Mouse (Mus musculus): ENCODE data around the gene Fadd.

The Fadd gene

DNA sequence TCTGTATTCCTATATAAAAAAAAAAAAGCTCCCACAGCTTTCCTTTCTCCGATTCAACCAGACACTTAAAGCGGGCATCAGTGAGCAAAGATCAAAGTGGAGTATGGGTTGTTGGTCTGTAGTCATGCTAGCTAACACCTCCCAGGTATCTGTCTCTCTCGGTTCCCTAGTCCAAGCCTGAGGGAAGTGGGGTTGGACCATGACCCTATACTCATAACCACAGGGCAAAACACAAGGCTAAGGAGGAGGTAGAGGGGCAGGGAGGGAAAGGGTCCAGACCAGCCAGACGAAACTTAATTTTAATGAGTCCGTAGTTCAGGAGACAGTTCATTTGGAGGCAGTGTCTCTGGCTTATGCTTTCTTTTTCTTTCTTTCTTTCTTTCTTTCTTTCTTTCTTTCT, 10.0 kb downstream of the Fadd start:
- DNase-seq = peak; percentile 88

DNA sequence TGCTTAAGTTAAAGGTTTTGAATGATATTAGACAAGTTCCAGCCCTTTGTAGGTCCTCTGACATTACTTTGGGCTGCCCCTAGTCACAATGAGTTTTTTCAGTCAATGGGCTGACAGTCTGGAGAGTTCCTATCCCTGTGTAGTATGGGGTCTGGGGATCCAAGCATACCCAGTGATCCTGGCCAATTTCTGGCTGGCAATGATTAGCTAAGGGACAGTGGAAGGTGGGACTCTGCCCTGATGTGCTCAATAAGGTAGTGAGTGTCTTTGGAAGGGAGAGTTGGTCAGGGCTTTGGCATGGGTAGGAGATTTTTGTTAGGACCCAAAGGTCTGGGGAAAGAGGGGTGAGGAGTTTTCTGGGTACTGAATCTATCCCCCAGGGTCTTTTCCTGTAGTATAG, 10.7 kb downstream of the Fadd start:
- peak; percentile 86 for DNase-seq

DNA sequence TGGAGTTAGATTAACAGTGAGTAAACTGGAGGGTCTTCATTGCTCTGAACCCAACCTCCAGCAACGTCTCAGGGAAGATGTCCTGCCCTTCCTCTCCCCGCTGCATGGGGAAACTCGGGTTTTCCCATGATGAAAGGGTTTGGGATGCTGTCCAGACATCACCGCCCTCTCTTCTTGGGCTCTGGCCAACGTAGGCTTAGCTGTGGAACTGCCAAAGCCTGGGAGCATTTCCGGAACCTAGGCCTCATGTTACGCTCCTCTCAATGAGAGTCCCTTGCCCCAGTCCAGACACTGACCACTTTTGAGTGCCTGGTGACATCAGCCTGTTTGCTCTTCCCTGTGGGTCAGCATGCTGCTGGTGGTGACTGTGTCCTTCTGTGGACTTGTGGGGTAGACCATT, 12.8 kb downstream of the Fadd start:
- peak; percentile 38 for DNase-seq

DNA sequence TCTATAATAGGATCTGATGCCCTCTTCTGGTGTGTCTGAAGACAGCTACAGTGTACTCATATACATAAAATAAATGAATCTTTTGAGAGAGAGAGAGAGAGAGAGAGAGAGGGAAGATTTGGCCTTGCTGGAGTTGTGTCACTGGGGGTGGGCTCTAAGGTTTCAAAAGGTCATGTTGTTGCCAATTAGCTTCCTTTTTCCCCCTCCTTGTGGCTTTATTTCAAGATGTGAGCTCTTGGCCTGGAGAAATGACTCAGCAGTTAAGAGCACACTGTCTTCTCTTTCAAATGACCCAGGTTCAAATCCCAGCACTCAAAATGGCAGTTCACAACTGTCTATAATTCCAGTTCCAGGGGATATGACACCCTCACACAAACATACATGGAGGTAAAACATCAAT, 14.2 kb downstream of the Fadd start:
- no peak for DNase-seq

DNA sequence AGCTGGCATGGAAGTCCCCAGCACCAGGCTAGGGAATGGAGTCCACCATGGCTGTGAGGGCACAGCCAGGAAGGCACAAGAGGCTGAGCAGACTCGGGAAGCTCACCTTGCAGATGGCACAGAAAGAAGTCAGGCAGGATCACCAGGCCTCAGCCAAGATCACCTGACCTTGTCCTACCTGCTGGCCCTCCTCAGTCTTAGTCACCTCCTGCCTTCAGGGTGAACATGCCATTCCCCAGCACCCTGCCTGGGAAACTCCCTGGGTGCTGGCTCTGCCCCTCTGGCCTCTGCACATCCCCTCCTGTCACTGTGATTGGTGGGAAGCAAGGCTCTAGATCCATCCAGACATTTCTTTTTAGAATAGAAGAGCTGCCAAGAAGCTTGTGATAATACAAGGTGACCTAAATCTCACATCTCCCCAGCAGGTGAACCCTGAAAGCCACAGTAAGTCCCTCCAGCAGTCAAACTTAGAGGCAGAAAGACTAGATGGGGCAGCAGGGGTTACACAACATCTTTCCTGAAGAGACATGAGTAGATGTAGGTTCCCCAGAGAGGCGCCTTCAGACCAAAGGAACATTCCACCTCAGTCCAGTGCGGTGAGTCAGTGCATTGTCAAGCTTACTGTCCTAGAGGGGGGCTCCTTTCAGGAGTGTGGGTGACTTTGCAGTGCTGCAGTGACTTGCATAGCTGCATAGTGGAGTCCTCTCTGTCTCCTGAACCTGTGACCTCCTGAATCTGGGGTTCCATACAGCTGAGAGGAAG, 15.2 kb downstream of the Fadd start:
- no peak for DNase-seq

DNA sequence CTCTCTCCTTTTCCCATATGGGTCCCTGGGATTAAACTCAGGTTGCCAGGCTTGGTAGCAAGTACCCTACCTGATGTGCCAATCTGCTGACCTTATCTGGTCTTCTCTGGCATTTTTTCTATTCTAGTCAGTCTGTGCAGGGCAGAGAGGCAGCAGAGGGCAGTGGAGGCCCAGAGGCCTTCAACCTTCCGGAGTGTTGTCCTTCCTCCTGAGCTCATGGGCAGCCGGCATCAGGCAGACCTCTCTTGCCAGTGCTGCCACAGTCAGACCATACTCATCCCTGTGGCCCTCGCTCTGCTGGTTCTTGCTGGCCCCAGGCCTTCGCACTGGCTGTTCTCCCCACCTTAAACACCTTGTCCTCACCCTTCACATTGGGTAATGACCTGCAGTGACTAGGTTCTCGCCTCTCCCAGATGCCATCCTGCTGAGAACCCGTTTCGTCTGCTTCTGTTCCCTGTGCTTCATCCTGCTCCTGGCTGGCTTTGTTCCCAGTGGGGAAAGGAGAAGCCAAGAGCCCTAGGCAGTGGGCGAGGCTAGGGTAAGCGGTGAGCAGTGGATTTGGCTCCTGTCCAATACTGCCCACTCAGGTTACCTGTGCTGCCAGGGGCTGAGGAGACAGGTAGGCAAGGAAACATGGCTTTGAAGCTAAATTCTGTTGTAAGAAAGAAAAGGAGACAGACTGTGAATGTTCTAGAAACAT, 18.7 kb downstream of the Fadd start:
- DNase-seq = peak; percentile 50

DNA sequence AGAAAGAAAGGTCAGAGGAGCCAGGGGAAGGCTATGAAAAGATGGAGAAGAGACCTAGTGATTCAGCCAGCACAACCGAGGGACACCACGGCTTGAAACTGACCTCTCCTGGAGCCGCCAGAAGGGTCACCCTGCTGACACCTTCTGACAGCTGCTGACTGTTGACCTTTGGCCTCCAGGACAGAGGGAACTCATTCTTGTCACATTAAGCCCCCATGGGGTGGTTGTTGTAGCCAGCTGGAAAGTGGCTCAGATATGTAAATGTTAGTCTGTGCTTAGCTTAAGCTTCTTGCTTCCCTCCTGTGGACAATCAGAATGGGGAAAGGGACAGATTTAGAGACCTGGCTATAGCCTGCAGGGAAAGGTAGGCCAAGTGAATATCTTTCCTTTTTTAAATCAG, 20.2 kb downstream of the Fadd start:
- DNase-seq = peak; percentile 29

DNA sequence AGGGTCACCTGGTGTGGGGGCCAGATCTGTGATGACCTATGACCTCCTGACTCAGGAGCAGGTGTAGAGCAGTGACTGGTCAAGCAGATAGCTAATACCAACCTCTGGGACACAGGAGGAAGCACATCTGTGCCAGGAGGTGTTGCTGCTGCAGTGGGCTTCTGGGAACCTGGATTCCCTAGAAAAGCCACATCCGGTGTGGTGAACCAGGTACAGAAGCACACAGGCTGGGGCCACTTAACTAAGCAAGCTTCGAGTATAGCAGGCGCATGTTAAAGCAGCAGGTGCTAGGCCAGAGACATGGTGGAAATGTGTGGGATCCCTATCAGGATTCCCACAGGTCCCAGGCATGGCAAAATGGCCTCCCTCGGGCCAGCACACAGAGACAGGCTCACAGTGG, 21.7 kb downstream of the Fadd start:
- DNase-seq = no peak

DNA sequence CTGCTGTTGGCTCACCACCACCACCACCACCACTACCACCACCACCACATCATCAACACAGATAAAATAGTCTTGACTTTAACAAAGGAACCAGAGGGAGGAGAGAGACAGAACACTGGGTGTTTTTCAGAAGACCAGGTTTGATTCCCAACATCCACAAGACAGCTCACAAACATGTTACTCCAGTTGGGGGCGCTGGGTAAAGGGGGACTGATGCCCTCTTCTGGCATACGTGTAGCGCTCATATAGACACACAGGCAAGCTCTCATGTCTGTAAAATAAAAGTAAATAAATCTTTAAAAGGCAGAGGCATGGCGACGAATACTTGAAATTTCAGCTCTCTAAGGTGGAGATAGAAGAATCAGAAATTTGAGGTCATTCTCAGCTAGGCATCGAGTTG, 23.7 kb downstream of the Fadd start:
- DNase-seq = no peak

DNA sequence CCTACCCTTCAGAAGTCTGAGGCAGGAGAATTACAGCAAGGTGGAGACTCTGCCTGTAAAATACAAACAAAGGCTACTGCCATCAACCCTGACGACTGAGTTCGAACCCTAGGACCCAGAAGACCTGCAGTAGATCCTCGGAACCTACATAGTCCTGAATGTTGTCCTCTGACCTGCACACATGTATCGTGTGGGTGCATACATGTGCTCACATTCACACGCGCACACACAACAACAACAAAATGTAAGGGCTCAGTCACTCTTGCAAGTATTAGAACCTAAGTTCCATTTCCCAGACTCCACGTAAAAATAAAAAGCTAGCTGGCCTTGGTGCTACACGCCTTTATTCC, 28.2 kb downstream of the Fadd start:
- DNase-seq = no peak

DNA sequence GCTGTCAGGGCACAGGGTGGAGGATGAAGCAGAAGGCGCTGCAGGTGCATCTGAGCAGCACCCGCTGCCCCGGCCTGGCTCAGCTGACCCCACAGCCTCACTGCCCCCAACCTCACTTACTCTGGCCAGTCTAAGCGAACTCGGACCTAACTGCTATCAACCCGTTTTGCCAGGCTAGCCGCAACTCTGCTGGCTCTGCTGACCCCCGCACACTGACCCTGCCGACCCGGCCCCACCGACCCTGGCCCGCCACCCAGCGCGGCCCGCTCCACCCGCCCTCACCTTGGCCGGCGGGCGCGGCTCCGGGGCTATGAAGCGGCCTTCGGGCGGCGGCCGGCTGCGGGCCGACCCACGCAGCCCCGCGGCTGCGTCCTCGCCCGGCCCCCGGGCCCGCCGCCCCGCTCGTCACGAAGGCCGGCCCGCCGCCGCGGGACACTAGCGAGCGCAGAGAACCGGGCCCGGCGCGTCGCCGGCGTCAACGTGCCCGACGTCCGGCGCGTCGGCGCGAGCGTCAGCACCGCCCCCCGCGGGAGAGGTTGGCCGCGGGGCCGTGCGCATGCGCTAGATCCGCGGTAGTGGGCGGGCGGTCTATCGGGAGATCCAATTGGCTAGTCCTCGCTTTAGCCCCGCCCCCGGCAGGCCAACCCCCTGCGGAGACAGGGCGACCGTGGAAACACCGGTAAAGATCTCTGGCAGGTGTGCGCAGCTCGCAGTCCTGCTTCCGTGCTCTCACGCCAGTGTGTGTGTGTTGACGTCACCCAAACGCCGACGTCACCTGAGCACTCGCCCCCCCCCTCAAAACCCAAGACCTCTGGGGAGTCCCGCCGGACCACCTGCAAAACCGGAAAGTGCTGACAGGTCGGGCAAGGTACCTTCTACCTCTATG, 28.8 kb downstream of the Fadd start, which contains the start of gene Ppfia1:
Ppfia1 (minus strand) TSS at position 493 of the 886 bp plus-strand sequence.
- peak; percentile 97 for DNase-seq

DNA sequence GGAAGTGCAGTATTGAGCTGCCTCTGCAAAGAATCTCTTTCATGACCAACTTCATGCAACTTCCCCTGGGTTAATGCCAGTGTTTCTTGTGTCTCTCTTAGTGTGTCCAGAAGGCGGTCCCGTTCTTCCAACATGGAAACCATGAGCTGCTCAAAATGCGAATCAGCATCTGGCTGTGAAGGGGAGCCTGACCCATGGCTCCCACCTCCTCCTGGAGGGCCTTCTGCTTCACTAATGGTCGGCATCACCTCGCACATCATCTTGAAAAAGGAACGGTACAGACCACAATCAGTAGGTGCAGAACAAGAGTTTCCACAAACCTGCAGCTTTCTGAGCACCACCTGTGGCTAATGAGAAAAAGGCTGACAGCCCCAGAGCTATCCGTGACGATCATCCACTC, 30.0 kb downstream of the Fadd start:
- DNase-seq = no peak

DNA sequence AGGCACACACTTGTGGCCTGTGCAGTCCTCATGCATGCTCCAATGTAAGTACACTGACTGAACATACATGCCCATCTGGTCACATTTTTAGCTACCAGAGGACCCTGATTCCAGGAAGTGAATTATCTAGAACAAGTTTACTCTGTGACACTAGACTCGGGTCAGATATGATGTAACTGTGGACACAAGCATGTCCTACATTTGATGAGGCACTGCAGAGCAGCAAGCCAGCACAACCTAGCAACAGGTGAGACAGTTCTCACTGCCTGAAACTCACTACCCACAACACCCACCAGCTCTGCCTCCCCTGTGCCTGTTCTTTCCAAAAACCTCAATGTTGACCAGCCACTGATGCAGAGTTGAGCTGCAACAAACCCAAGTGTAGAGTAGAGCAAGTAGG, 31.5 kb downstream of the Fadd start:
- no peak for DNase-seq

DNA sequence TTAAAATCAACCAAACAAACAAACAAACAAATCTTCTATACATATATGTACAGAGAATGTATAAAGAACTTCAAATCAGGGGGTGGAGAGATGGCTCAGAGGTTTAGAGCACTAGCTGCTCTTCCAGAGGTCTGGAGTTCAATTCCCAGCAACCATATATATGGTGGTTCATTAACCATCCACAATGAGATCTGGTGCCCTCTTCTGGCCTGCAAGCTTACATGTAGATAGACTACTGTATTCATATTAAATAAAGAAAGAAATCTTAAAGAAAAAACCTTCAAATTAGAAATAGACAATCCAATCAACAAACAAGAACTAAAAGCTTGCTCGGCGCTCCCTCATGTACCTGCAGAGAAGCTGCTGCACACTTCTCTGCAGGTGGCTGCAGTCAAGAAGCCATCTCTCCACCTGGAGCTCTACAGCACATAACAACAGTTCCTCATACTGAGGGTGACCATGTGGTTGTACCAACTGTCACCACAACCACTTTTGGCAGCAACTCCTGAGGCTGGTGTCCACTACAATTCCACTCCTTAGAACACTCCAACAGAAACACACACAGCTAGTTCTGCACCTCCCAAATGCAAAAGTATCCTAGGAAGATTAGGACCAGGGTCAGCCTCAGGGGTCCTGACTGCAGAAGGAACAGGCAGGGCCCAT, 32.2 kb downstream of the Fadd start:
- DNase-seq = no peak

DNA sequence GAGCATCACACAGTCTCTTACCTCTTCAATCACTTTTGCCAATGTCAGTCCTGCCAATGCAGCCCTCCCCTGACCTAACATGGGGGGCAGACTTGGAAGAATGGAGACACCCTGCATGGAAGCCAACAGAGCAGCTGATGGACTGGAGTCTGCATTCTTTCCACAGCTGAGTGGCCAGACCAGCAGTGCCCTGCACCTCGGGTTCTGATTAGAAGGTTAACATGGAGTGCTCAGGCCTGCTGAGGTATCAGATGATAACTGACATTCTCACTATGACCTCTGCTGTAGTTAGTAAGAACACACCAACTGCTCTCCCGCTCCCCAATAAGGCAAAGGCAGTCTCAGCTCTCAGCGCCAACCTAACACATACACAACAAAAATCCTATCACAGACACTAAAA, 37.0 kb downstream of the Fadd start:
- DNase-seq = peak; percentile 46

DNA sequence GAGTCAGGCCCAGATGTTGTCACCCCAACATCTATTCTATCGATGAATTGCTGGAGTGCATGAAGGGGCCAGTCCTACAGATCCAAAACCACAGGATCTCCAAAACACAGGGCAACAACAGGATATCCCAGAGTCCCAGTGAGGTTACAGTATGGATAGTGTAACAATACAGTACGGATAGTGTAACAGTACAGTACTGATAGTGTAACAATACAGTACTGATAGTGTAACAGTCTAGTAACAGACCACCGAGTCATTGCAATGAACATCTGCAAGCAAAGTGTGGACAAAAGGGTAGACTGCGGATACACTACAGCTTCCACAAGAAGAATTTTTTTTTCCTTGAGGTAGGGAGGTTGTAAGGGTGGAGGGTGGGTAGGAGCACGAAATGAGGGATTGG, 40.9 kb downstream of the Fadd start:
- no peak for DNase-seq

DNA sequence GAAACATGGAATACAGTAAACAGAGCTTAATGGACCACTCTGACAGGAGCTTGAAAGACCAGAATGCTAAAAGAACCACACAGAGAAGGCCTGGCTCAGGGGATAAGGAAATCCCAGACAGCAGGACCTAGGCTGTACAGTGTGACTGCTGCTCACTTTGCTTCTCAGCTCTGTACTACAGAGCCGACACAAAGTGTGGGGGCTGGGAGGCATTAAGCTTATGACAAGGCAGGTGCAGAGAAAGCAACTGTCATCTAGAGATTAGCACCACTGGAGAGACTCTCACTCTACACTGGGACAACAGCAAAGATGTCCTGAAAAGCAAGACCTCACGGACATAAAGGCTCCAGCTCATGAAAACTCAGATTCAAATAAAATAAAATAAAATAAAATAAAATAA, 43.1 kb downstream of the Fadd start:
- no peak for DNase-seq

DNA sequence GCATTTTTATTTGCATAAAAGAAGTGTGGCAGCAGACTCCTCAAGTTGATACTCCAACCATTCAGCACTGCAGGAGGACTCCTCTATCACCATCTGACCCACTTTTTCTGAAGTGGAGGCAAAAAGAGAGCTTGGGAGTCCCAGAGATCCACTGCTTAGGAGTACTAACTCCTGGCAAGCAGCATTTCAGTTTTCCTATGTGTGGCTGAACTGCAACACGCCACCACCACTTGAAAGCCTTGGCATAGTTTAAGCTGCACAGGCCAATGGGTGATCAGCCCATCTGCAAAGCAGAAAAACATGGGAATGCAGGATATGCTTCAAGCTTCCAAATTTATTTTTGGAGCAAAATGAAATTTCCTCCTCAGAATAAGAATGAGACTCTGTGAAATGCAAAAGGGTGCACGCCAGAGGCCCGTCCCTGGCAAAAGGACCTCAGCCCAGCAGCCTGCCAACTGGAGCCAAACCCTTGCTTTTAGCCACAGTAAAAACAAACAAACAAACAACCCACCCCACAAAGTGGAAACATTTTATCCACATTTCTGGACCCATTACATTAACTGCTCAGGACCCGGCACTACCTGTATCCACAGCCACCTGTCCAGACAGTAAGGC, 44.1 kb downstream of the Fadd start:
- DNase-seq = no peak

DNA sequence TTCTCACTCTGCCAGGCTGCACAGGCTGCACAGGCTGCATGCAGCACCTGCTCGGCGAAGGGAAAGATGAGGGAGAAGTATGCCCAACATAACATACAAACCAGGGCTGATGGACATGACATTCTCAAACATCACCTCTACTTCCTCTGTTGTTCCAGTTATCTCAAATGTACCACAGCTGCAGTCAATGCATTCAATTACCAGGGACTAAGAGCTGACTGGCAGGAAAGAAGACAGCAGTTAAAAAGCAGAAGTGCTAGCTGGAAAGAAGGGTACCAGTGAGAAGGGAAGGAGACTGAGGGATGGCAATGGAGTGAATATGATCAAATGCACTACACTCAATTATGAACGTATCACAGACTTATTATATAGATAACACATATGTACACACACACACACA, 45.9 kb downstream of the Fadd start:
- no peak for DNase-seq

DNA sequence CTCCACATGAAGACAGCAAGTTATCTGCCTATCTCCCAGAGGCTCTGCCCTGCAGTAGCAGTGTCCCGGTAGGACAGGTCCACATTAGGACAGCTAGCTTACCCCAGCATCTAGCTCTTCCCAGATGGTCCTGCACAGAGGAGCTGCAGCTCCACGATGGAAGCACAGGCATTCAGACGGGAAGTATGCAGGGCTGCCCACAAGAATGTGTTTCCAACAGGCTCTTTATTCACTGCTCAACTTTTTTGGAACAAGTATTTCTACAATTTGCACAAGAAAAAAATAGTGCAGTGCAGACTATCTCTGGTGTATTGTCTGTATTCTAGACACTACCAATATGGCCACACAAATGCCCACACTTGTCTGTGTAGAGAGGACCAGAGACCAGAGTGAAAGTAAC, 47.5 kb downstream of the Fadd start:
- no peak for DNase-seq

DNA sequence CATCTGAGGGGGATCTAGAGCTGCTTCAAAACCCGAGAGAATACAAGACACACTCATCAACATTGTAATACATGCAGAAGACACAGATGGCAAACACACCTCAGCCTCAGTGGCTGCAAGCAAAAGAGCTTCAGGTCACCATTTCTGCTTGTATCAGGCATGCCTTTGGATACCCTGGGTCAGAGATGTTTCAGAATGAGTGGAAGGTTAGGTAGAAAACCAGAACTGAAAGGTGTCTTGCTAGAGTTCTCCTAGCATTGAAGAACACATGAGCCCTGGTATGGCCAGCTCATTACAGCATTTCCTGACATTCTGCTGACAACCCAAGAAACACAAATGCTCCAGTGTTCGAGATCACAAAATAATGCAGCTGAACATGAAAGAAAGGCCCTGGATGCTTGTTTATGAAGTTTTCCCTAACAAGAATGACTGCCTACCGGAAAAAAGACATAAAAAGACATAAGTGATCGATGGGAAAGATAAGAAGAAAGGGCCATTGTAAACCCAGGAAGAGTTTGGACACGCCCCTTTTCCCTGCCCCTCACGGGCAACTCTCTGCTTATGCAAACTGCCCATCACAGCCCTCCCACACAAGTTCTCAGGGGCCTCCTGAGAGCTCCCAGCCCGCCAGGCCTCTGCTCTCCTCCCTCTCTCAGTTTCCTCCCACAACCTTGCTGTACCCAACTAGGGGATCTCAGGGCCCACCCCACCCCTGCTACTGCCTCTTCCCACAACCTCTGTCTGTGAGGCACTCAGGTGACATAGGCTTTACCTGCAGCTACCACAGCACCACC, 50.5 kb downstream of the Fadd start:
- DNase-seq = no peak

DNA sequence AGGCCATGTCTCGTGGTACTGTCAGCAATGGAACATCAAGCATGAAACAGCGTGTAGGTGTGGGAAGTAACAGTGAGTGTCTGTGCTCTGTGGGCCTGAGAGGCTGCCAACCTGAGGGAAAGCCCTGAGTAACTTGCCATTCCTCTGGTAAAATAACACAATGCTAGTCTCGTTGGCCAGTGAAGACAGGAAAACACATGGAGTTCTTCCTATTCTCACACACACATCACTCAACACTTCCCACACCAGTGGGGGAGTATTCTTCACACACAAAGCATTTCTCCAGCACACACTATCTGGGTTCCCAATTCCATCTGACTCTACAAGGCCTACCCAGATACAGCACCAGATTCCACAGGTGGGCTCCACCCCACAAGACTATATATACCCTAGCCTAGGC, 52.4 kb downstream of the Fadd start:
- no peak for DNase-seq

Data from kidney, adult 11 months (tissue).